Mouse (Mus musculus): ENCODE measurements around the gene Ccdc9. TPM values are rescaled to one million over a fixed set of nuclear protein-coding genes. Genes with fewer than 3 reads are reported as not detected.

Ccdc9 gene
- polyA plus RNA-seq (2012; rRNA removed), result 35.3 and 37.7 TPM in 2 replicates

DNA sequence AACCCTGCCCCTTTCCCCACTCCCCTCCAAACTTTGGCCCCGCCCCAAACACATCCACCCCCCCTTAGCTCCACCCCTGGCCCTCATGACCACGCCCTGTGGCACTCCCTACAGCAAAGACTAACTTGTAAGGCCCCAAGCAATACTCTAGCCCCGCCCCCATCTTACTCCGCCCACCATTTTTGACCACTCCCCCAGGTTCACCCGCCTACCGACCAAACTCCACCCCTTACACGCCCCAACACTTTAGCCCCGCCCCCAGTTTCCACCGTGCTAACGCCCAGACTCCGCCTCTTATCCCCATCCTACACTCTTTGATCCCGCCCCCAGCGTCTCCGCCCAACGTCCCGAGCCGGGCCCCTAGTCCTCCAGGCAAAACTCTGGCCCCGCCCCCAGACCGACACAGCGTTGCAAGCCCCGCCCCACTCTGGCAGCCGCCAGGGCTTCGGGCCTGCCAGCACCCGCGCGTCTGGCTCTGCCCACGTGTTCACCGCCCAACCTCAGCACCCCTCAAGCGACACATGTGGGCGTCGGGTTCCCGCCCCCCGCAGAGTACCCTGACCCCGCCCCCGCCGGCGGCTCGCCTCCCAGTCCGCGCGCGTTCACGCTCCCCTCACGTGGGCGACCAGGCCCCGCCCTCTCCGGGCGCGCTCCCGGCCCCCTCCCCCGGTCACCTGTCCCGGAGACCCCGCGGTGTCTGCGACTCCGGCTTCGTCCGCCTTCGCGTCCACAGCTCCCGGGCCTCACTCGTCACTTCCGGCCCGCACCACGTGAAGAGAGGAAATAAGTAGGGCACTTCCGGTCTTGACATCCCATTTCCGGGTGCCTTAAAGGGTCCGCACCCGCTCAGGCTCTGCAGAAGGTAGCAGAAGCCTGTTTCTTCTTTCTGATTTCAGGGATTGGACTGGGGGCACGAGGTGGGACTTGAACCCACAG, at the start of gene Ccdc9:
TSS of gene Ccdc9 (minus strand) at position 770 of the 936 bp plus-strand sequence.
- no peak for DNase-seq (ENCODE audit: low read depth)

DNA sequence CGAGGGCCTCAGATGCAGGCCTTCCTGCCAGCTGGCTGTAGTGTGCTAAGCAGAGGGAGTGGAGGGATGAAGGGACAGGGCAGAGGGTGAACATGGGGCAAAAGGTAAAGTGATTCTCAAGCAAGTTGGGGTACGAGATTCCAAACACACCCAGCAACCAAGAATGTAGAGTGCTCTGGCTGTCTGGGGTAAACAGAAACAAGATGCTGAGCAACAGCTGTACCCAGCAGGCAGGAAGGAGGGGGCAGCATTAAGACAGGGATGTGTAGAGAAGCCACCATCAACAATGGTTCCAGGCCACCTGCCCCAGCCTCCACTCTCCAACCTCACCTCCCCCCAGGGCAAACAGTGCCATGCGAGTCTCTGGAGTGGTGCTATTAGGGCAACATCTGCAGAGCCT, 42.6 kb upstream of the Ccdc9 start:
- DNase-seq (ENCODE audit: low read depth), result no peak

DNA sequence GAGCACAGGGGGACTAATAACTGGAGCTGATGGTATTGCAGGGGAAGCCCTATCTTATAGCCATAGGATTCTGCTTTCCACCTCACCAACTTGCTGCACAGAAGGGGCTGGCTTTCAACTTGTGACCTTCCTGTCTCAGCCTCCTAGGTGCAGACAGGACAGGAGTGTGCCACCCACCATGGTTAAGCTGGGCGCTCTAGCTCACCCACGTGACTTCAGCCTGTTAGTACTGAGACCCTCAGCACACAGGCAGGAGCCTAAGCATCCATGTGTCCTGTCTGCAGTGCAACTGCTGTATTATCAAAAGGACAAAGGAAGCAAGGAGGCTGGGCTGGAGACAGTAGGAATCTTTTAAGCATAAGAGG, 40.0 kb upstream of the Ccdc9 start:
- no peak for DNase-seq (ENCODE audit: low read depth)

DNA sequence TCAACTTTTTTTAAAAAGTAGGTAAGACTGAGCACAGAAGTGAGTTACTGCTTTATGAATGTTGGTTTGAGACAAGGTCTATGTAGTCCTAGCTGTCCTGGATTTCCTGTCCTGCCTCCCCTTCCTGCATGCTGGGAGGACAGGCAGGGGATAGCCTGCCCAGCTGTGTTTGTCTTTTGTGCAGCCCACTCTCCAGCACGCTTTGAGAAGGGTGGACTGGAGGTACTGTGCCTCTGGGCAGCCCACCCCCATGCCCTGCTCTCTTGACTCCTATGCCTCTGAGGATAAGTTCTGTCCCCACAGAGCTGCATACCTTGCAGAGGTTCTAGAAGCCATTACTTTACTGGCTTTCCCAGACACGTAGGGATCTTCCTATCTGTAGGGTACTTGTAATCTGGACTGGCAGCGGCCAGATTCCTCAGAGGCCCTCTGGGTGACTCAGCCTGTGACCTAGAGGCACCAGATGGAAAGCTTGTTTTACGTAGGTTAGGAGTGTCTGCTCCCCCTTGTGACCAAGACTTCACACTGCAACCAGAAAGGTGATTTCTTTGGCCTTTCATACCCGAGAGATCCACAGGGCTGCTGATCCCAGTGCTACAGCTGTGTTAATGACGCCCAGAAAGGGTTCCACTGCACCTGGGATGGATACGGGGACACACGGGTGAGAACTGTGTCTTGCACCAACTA, 39.5 kb upstream of the Ccdc9 start:
- no peak for DNase-seq (ENCODE audit: low read depth)

DNA sequence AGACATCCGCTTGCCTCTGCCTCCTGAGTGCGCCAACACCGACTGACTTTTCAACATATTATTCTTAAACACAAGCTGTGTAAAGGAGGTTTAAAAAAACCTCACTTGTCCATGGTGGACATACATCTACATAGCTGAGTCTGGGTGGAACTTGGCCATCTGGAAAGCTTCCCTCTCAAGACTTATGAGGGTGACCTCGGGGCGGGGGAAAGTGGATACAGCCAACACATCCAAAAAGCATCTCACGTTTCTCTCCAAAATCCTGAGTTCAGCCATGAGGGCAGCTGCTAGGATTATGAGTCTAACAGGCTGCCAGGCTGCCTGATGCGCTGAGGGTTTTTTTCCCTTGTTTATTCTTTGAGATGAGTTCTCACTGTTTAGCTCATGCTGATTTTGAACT, 38.1 kb upstream of the Ccdc9 start:
- no peak for DNase-seq (ENCODE audit: low read depth)

DNA sequence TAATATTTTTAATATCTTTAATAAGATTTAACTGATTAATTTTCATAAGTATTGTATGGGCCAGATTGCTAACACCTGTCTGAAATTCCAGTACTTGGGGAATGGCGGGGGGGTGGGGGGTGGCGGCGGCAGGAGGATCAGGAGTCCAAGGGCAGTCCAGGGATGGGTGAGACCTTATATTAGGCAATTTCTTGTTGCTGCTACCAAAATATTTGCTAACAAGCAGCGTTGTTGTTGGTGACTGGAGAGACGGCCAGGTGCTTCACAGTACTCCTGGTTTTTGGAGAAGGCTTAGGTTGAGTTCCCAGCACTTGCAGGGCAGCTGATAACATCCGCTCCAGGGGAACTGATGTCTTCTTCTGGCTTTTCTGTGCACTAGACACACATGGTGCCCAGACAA, 33.9 kb upstream of the Ccdc9 start:
- DNase-seq (ENCODE audit: low read depth), result no peak

DNA sequence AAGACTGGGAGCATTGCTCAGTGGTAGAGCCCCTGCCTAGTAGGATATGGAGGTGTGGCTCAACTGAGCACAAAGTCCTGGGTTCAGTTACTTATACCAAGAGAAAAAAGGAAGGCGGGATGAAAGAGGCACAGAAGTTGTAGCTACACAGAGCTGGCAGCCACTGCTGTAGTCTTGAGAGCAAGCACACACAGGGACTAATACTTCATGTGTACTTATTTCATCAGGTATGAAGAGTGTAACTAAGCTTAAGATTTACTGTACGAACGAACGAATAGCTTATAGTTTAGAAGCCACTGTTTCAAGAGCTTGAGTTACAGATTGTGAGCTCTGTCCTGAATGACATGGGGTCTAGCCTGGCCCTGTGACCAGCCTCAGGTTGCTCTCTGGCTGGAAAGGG, 32.6 kb upstream of the Ccdc9 start:
- no peak for DNase-seq (ENCODE audit: low read depth)

DNA sequence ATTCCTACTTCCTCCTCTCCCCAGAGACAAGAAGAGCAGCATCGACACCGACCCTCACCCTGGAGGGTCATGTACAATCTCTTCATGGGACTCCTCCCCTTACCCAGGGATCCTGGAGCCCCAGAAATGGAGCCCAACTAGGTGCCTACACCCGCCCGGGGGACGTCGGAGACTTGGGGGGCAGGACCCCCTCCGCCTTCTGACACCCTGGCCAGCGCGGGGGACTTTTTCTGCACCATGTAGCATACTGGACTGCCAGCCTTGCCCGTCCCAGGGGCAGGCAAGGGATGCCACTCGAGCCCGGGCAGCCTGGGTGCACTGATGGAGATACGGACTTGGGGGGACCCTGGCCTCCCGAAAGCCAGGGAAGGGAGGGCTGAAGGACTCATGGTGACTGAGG, 30.5 kb upstream of the Ccdc9 start:
- DNase-seq (ENCODE audit: low read depth), result no peak

DNA sequence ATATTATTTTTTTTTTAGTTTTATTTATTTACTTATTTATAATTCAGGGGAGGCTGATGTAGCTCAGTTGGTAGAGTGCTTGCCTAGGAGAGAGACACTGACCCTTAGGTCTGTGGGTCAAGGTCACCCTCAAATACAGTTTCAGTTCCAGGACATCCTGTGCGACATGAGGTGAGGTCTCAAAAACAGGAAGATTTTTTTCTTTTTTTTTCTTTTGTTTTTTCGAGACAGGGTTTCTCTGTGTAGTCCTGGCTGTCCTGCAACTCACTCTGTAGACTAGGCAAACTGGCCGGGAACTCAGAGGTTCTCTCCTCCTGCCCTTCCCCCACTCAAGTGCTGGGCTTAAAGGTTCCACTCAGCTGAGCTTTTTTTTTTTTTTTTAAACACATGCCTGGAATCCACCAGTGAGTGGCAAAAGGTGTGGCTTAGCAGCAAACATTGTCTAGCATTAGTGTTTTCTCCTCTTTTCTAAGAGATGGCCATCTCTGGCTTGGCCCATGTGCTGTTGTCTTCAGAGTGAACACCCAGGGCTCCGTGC, 28.7 kb upstream of the Ccdc9 start:
- DNase-seq (ENCODE audit: low read depth), result no peak

DNA sequence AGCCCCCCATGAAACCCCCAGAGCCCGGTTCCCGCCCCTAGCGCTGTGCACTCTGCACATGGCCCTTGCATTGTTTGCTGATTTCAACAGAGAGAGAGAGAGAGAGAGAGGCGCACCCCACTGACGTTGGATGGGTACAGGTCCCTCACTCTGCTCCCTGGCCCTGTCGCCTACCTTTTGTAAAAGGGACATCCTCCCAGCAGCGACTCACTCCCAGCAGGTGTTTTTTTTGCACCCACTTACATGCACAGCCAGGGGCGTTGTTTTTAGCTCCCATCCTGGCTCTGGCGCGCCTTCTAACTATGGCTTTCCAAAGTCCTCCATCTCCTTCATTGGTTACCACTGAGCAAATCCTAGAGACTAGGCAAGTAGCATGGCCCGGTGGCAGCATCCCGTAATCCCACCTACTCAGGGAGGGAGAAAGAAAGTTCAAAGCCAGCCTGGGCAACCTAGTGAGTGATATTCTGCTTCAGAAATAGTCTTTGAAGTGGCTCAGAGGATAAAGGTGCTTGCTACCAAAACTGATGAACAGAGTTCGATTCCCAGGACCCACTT, 27.7 kb upstream of the Ccdc9 start:
- DNase-seq (ENCODE audit: low read depth), result no peak

DNA sequence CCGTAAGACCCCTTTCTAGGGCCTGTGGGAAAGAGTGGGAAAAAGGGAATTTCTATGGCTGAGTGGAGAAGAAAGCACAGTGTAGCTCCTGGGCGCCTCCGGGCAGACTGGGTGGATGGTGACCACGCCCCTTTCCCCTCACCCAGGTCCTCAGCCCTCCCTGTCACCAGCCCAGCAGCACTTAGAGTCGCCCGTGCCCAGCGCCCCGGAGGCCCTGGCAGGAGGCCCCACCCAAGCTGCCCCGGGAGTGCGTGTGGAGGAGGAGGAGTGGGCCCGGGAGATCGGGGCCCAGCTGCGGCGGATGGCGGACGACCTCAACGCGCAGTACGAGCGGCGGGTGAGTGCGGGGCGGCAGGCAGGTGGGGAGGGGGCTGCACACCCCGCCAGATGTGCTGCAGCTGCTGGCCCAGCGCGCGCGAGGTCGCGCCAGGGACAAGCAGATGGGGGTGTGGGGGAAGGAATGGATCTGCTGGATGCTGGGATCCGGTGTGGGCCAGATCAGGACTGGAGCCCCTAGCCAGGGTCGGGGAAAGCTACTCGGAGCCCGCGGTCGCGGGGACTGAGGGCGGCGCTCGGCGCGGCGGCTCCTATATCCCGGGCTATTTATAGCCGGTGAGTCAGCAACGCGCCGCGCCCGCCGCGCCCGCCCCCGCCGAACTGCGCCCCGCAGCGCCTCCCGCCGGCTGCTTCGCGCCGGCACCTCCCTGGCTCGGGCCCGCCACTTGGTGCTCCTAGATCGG, 27.1 kb upstream of the Ccdc9 start:
- DNase-seq (ENCODE audit: low read depth), result no peak

DNA sequence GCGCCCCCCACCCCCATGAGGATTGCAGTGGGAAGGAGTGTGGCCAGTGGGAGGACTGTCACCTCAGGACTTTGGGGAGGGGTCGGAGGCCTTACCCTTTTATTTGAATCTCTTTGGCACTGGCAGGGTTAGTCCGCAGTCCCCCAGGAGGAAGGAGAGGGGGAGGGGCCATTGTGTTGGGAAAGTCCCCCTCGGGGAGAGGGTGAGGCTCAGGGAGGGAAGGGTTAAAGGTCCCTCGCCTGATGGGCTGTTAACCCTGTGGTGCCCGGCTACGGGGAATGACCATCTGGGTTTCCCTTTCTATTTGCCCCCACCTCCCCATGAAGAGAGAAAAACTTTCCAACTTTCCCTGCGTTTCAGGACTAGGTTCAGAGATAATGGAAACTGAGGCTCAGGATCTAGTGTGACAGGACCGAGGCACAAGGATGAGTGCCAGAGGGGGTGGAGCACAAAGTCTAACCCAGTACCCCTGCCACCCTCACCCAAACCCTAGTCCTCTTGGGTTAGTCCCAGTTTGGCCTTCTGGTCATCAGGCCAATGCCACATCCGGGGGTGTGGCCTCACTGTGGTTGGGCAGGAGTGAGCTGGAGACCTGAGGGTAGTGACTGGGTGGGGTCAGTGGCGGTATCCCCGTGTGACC, 26.2 kb upstream of the Ccdc9 start:
- DNase-seq (ENCODE audit: low read depth), result no peak

DNA sequence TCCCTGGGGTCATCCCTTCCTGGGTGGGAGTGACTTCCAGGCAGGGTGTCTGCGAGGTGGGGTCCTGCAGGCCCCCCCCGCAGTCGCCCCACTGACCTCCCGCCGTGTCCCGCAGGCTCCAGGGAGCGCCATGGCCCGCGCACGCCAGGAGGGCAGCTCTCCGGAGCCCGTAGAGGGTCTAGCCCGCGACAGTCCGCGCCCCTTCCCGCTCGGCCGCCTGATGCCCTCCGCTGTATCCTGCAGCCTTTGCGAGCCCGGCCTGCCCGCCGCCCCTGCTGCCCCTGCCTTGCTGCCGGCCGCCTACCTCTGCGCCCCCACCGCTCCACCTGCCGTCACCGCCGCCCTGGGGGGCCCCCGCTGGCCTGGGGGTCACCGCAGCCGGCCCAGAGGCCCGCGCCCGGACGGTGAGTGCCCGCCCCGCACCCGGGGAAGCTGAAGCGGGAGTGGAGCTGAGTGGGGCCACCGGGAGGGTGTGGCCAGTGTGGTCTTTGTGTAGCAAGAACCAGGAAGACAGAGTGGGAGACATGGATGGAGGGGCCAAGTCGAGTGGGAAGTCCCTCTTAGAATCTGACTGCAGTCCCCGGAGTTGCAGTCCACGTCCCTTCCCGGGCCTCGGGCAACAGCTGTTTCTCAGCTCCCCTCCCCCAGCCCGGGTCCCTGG, 25.5 kb upstream of the Ccdc9 start:
- no peak for DNase-seq (ENCODE audit: low read depth)

DNA sequence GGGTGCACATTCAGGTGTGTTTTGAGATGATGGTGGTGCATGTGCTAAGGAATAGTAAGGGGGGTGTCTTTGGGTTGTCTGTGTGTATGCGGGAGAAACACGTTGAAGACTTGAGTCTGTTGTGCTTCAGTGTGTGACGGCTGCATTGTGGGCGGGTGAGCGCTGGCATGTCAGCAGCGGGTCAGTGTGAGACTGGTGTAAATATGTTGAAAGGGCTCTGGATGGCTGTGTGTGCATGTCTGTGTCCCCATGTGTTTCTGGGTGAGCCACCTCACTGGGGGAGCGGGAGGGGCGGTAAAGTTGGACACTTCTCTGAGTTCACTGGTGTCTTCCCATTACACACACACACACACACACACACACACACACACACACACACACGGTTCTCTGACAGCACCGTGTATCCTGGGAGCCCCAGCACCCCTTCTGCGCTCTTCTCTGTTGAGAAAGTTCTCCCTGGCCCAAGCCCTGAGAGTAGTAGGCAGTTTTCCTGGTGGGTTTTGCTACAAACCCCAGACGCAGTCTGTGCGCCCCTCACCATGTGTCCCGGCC, 24.9 kb upstream of the Ccdc9 start:
- no peak for DNase-seq (ENCODE audit: low read depth)

DNA sequence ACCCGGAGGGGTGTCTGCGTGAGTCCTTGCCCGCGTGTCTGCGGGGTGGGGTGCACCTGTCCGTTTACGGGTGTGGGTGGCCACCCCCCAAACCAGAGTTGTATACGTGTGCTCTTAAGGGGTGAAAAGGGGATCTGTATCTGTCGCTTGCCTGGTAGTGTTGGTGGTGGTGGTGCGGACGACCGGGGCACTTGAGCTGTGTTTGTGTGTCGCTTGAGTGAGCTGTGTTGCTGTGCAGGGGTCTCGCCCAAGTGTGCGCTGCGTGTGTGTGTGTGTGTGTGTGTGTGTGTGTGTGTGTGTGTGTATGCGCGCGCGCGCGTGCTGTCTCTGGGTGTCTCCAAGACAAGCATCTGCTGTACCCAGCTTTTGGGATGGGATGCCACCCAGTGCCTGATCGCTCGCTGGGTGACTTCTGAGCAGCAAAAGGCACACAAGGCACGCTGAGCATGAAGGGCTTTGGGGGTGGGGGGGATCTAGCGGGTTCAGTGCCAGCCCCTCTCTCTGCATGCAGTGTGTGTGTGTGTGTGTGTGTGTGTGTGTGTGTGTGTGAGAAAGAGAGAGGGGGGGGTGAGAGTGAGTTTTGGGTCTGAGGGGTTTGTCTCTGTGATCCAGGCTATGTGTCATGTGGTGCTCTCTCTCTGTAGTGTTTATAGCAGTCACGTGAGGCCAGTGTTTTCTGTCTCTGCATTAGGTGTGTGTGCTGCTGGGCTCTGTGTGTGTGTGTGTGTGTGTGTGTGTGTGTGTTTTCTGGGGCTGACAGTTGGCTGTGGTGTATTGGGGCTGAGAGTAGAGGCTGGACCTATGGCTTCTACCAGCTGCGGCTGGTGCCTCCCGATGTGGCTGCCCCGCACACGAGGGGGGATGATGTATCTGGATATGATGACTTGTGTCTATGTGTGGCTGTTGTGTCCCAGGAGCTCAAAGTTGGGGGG, 24.2 kb upstream of the Ccdc9 start:
- DNase-seq (ENCODE audit: low read depth), result no peak

DNA sequence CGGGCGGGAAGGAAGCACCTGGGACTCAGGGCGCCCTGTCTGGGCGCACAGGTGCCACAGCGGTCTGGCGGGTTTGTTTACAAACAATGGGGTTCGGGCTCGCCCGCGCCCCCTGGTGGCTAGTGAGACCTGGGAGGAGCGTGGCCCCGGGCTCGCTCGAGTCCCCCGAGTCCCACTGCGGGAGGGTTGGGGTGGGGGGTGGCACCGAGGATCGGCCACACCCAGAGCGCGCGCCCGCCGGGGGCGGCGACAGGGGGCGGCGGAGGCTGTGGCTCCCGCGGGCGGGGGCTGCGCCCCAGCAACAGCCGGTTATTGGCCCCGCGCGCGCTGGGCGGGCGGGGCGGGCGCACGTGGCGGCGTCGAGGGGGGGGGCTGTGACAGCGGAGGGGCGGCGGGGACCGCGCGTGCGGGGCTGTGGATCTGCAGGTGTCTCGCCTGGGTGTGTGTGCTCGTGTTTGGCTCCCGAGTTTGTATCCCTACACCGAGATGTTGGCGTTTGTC, 23.5 kb upstream of the Ccdc9 start:
- no peak for DNase-seq (ENCODE audit: low read depth)

DNA sequence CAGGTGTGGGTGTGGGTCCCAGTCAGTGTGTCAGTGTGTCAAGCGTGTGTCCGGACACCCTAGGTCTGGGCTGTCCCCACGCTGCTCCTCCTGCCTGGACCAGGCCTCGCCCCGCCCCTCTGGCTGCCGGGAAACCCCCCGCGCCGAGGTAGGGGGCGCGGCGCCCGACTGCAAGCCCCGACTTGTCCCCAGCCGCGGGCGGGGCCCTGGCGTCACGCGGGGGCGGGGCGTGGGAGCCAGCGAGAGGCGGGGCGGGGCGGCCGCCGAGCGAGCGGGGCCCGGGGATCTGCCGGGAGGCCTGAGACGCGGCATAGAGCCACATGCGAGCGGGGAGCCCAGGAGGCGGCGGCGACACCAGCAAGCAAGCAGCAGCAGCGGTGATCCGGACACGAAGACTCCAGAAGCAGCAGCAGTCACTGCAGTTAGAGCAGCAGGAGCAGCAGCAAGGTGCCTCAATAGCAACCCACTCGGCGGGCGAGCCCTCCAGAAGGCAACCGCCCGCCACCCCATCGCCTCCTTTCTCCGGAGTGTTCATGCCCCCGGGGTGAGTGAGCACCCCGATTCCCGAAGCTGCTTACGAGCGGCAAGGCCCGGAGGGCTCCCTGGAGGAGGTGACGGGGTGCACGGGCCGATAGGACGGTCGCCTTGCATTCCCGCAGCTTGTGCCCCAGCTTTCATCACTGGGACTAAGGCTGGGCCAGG, 22.9 kb upstream of the Ccdc9 start:
- DNase-seq (ENCODE audit: low read depth), result no peak

DNA sequence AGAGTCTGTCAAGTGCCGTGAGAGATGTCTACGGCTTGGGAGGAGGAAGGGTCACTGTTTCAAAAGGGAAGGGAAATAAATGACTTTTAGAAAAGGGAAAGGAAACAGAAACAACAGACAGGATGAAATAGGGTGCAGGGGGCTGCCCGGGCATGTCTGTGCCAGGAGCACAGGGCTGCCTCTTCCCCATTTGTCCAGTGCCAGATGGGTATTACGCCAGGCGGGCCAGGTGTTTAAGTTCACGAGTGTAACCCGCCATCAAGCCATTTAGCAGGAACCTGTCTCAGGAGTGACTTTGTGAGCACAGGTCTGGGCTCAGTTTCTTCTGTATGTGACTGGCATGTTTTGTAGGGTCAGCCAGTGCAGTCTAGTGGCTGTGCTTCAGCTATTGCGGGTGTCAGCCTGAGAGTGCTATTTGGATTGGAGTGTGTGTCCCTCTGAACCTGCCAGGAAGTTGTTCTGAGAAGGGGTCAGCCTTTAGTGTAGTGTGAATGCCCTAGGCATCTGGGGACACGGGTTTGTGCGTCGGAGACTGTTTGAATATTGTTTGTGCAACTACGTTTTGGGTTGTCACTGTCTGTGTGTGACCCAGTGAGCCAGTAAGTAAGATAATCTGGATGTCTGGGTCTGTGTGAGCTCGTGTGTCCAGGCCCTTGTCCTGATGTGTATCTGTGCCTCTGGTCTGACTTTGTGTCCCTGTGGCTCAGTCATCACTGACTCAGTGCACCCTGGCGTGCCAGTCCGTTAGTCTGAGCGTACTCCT, 22.1 kb upstream of the Ccdc9 start:
- DNase-seq (ENCODE audit: low read depth), result no peak
